Mouse (Mus musculus) liver, postnatal 0 days (tissue): ENCODE measurements around the gene Fank1.

ENCODE experiments used
- CTCF ChIP-seq: sonication (generic); IDR thresholded peaks from 2 replicates; pipeline ENCODE4 v1.5.1; 2016; ENCODE audit warnings: antibody characterized with exemption, low read depth
- EP300 ChIP-seq: IDR thresholded peaks from 2 replicates; pipeline ENCODE4 v1.6.1; 2016; ENCODE audit warnings: antibody characterized with exemption, low read depth, mild to moderate bottlenecking

DNA sequence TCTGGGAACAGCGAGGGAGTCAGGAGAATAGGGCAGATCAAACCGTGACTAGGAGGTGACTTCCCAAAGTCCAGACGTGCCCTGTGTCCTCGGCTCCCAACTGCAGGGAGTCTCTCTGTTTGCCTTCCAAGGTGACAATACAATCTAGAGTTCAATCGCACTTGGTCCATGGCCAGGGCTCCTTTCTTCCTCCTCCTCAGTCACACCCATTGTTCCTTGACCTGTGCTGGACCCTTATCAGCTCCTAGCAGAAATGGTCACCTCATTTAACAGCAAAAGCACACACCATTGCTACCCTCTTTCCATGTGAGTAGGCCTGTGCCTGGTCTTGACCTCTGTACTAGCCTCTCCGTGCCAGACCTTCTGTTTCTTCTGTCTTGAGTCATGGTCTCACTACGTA is 144.1 kb downstream of the Fank1 start:
- TF ChIP-seq CTCF (no peak), EP300 (no peak)
